Mouse (Mus musculus) spleen, adult 2 months (tissue): ENCODE data around the gene Slc22a14. TPM values are rescaled to one million over a fixed set of nuclear protein-coding genes. Genes with fewer than 3 reads are reported as not detected.

Experiments
- DNase-seq, 2 experiments: peaks; one replicate each; pipeline versions ENCODE4 v3.0.0 to v3.0.0-alpha.2; 2012 to 2021; ENCODE audit warnings: low spot score in 2 of 2, low read depth in 1 of 2
- H3K27ac ChIP-seq: fragments of 200-500 bp; 2 replicates; pipeline ENCODE4 v1.5.1; 2012; ENCODE audit warnings: low read length, inconsistent platforms; ENCODE audit not compliant: insufficient read depth
- H3K27me3 ChIP-seq: fragments of 200-500 bp; 2 replicates; pipeline ENCODE4 v1.6.1; 2012; ENCODE audit warnings: mild to moderate bottlenecking, moderate library complexity, low read length, inconsistent platforms; ENCODE audit not compliant: control insufficient read depth, insufficient read depth
- H3K36me3 ChIP-seq: fragments of 200-500 bp; 2 replicates; pipeline ENCODE4 v1.6.1; 2012; ENCODE audit warnings: mild to moderate bottlenecking, low read length, inconsistent platforms; ENCODE audit not compliant: control insufficient read depth, insufficient read depth
- H3K4me1 ChIP-seq: fragments of 200-500 bp; 2 replicates; pipeline ENCODE4 v1.6.1; 2011; ENCODE audit warnings: inconsistent platforms; ENCODE audit not compliant: control insufficient read depth, insufficient read depth, insufficient read length
- H3K4me3 ChIP-seq: fragments of 200-500 bp; 2 replicates; pipeline ENCODE4 v1.5.1; 2011; ENCODE audit warnings: mild to moderate bottlenecking, inconsistent platforms; ENCODE audit not compliant: insufficient read depth, insufficient read length; ENCODE audit errors: extremely low read depth
- CTCF ChIP-seq: fragments of 200-500 bp; IDR thresholded peaks from 2 replicates; pipeline ENCODE4 v1.5.1; 2011; ENCODE audit warnings: mild to moderate bottlenecking, inconsistent platforms; ENCODE audit not compliant: insufficient read depth, insufficient read length, insufficient replicate concordance; ENCODE audit errors: extremely low read depth
- POLR2A ChIP-seq: fragments of 200-500 bp; IDR thresholded peaks from 2 replicates; pipeline ENCODE4 v1.6.1; 2011; ENCODE audit warnings: low read depth, low read length, inconsistent platforms
- WGBS: fragments of 180-500 bp; shearing (Covaris S2); methylation state at CpG from one replicate; pipeline ENCODE4 v1.1.7; 2018; 5-methylcytosine and 5-hydroxymethylcytosine counted together
- polyA plus RNA-seq: library from polyadenylated mRNA; depleted of rRNA; stranded (reverse); fragments of >200 nt; gene quantifications from 2 replicates; pipeline ENCODE4 v1.2.3, GENCODE M21; 2012

Slc22a14 gene
- polyA plus RNA-seq, 1 experiment = 0.22 TPM

- Histone ChIP-seq H3K4me3 (no peak overlapping the region), H3K27ac (no peak overlapping the region), H3K4me1 (peaks cover 14% of the 10 kb centered on the region), H3K36me3 (no peaks in the 10 kb centered on the region), H3K27me3 (no peaks in the 10 kb centered on the region)
- no peak for TF ChIP-seq CTCF
- TF ChIP-seq POLR2A = no peak
- no peak for DNase-seq
- WGBS = 33% methylated on average over 1 of the region's 1 CpGs
Observed at GRCm38 (mm10) chr9:119324130-119324529, 41.2 kb downstream of the Slc22a14 start.

- Histone ChIP-seq H3K36me3 (no peaks in the 10 kb centered on the region), H3K27me3 (no peaks in the 10 kb centered on the region), H3K4me1 (peaks cover 14% of the 10 kb centered on the region), H3K27ac (peak overlapping the region; percentile 100), H3K4me3 (peak overlapping the region; percentile 59)
- WGBS = 5% methylated on average over 9 of the region's 9 CpGs
- TF ChIP-seq POLR2A = no peak
- TF ChIP-seq CTCF = no peak
- DNase-seq = no peak
Observed at GRCm38 (mm10) chr9:119323260-119323645, 42.1 kb downstream of the Slc22a14 start.

DNA sequence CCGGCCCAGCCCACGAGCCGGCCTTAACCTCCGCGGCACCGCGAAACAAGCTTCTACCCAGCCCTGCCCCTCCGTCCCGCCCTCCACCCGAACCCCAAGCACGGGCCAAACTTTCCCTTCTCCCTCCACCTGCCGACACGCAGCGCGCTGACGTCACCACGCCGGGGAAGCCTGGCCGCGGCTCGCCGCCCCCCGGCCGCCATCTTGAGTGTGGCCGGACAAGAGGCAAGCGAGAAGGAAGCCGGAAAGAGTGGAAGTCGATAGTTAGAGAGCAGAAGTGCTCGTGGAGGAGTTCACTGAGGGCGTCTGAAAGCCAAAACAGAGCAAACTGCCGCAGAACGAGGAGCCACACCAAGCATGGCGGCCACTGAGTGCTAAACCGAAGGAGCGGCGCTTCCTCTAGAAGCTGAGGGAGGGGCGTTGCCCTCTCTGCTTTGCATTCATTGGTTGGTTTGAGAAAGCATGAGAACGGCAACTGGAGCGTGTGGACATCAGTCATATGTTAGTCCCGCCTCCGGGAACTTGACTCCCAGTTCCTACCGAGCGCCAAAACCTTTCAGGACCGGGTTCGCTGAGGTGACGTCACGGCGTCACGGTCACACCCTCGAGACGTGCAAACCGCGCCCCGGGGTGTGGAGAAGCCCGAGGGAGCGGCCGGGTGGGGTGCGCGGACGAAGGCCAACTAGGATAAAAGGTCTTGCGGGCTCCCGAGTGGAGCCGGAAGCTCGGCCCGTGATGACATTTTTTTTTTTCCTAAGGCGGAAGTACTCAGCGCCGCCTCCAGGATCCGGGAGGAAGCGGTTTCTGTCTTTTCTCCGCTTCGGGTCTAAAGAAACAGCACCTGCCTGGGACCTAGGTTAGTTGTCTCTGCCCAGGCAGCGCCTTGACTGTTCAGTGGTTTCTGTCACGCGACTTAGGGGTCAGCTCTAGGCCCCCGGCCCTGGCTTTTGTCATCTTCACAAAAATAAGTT lies 42.8 kb downstream of the Slc22a14 start, which contains the start of gene Oxsr1:
Gene Oxsr1 (minus strand): TSS at position 139 of the 971 bp plus-strand sequence.
- Histone ChIP-seq H3K36me3 (no peaks in the 10 kb centered on the region), H3K4me3 (peak within 1 kb of the TSS; percentile 92), H3K27ac (peak within 1 kb of the TSS; percentile 100), H3K4me1 (peaks cover 14% of the 10 kb centered on the region), H3K27me3 (no peaks in the 10 kb centered on the region)
- WGBS = under 1% methylated on average over 76 of the region's 76 CpGs
- no peak for TF ChIP-seq CTCF
- peak; percentile 57 for TF ChIP-seq POLR2A
- DNase-seq = peak; percentile 97 to 99

GRCm38 (mm10) chr9:119321392-119322229 lies 43.7 kb downstream of the Slc22a14 start:
- no peak for TF ChIP-seq CTCF
- TF ChIP-seq POLR2A = no peak
- Histone ChIP-seq H3K27me3 (no peaks in the 10 kb centered on the region), H3K4me3 (peak overlapping the region; percentile 92), H3K27ac (peak overlapping the region; percentile 100), H3K4me1 (peaks cover 14% of the 10 kb centered on the region), H3K36me3 (no peaks in the 10 kb centered on the region)
- 1% methylated on average over 59 of the region's 59 CpGs for WGBS
- DNase-seq = no peak

- TF ChIP-seq CTCF (no peak), POLR2A (no peak)
- no peak overlapping the region for H3K4me3 ChIP-seq
- H3K27me3 ChIP-seq = no peaks in the 10 kb centered on the region
- H3K4me1 ChIP-seq = peaks cover 14% of the 10 kb centered on the region
- no peaks in the 10 kb centered on the region for H3K36me3 ChIP-seq
- WGBS = 44% methylated on average over 7 of the region's 7 CpGs
- H3K27ac ChIP-seq = no peak overlapping the region
- no peak for DNase-seq
Observed at GRCm38 (mm10) chr9:119320946-119321345, 44.4 kb downstream of the Slc22a14 start.

DNA sequence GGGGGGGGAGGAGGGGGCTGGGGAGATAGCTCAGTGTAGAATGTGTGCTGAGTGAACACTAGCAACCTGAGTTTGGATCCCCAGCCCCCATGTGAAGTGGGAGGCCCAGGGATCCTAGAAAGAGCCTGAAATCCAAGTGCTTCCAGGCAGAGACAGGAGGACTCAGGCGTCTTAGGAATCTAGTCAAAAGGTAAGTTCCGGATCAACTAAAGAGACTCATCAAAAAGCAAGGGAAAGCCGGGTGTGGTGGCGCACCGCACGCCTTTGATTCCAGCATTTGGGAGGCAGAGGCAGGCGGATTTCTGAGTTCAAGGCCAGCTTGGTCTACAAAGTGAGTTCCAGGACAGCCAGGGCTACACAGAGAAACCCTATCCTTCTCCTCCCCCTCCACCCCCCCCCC lies 44.9 kb downstream of the Slc22a14 start:
- WGBS = 95% methylated on average over 7 of the region's 7 CpGs
- peaks cover 14% of the 10 kb centered on the region for H3K4me1 ChIP-seq
- no peaks in the 10 kb centered on the region for H3K36me3 ChIP-seq
- no peak overlapping the region for H3K27ac ChIP-seq
- TF ChIP-seq POLR2A (no peak), CTCF (no peak)
- H3K4me3 ChIP-seq = no peak overlapping the region
- H3K27me3 ChIP-seq = no peaks in the 10 kb centered on the region
- no peak for DNase-seq
